Mouse (Mus musculus) R1 (cell line): ENCODE data around the gene Daw1.

Experiments used
- DNase-seq: peaks from one replicate; pipeline ENCODE4 v3.0.0-alpha.2; 2018; ENCODE audit warnings: low read depth, low spot score

Daw1 gene

DNA sequence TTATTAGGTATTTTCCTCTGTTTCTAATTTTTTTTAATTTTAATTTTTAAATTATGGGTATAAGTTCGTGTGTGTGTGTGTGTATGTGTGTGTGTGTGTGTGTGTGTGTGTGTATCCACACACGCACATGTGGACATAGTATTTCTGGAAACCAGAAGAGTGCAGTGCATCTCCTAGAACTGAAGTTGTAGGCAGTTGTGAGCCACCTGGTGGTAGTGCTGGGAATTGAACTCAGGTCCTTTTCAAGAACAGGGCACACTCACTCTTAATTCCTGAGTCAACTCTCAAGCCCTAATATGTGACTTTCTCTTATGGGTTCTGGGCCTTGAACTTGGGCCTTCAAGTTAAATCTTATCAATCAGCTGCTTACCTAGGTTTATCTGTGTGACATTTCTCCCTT is 27.6 kb downstream of the Daw1 start:
- peak; percentile 59 for DNase-seq

DNA sequence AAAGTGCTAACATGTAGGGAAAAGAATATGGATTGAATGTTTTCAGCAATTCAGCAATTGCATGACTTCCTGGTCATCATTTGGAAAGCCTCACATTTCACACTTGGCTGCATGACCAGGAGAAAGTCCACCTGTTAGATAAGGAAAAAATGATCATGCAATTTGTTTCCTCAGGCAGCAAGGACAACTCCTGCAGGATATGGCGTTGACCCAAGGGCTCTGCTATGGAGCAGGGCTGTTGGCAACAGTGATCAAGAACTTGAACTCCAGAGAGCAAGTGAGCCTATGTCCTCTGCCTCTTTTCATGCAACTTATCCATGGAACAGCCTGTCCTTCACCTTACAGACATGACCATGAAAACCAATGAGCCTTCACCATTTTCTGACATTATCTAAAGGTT is 50.4 kb downstream of the Daw1 start:
- no peak for DNase-seq

DNA sequence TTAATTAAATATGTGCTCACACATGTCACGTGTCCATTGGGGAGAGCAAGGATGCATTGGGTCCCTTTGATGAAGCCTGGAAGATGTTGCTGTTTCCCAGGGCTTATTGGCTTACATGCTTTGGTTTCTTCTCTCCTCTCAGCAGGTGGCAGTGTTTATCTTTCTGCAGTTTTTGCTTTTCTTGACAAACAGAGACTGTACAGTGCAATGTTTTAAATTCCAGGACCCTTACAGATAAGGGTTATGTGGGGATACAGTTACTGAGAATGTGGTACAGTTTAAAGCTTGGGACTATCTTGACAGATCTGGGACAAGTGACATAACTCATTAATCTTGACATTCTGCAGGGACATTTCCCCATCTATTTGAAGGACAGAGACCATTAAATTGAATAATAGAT is 58.7 kb downstream of the Daw1 start:
- no peak for DNase-seq

- peak; percentile 10 for DNase-seq
Observed at GRCm38 (mm10) chr1:83223072-83223471, 63.5 kb downstream of the Daw1 start.

DNA sequence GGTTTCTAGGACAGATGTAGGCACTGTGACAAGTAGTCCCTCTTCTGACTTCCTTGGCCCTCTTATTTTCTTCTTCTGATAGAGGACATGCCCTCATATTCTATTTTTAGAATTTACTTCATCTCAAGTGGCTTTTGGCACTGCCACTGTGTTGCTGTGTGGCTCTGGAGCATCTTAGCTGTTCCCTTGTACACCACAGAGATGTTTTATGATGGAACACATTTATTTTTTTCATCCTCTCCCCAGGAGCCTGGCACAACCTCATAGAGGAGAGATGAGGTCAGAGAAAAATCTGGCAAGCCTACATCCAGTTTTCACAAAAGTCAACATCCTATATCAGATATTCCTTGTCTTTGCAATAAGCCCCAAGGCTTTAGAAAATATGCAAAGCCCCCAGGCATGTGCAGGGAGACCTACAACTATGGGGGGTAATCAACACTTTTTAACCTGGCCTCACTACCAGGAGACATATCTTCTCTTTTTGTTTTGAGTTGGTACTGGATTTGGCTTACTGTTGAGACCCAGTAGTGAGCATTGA is 64.9 kb downstream of the Daw1 start:
- DNase-seq: no peak

- no peak for DNase-seq
Observed at GRCm38 (mm10) chr1:83227946-83228345, 68.4 kb downstream of the Daw1 start.

GRCm38 (mm10) chr1:83248235-83248746 is 88.7 kb downstream of the Daw1 start:
- no peak for DNase-seq

DNA sequence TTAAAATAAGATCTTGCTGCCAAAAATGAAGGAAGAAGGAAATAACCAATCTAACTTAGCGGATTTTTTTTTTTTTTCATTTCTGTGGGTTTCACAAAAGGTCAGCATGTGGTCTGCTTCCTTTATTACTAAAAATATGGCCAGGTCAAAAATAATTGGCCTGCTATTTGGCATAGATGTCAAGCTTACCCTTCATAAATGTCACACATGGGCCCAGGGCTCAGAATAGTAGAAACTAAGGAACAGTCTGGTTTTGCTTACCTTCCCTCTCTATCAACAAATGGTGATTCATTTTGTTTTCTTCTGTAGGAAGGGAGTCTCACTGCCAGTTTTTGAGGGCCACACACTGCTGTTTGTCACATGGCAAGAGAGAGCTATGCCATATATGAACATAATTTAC is 92.2 kb downstream of the Daw1 start:
- DNase-seq: no peak
